Mouse (Mus musculus) liver, embryonic 12.5 days (tissue): ENCODE measurements around the gene Tpk1. TPM values are rescaled to one million over a fixed set of nuclear protein-coding genes. Genes with fewer than 3 reads are reported as not detected.

Source experiments
- ATAC-seq: fragments of 200-750 bp; cut with Nextera tagmentation; 2 replicates; pipeline ENCODE4 v1.8.0; 2017; ENCODE audit warnings: moderate number of reproducible peaks, mild to moderate bottlenecking, moderate library complexity
- H3K27ac ChIP-seq: fragments of 300-500 bp; sonication (generic); 2 replicates; pipeline ENCODE4 v1.5.1; 2016; ENCODE audit warnings: mild to moderate bottlenecking
- H3K27me3 ChIP-seq: fragments of 300-500 bp; sonication (generic); replicated peaks from 2 replicates; pipeline ENCODE4 v1.6.1; 2016; ENCODE audit warnings: mild to moderate bottlenecking, moderate library complexity
- H3K36me3 ChIP-seq: fragments of 300-500 bp; sonication (generic); 2 replicates; pipeline ENCODE4 v1.6.1; 2016; ENCODE audit warnings: mild to moderate bottlenecking, moderate library complexity
- H3K4me1 ChIP-seq: fragments of 300-500 bp; sonication (generic); 2 replicates; pipeline ENCODE4 v1.6.1; 2016
- H3K4me2 ChIP-seq: fragments of 300-500 bp; sonication (generic); 2 replicates; pipeline ENCODE4 v1.6.1; 2016; ENCODE audit warnings: mild to moderate bottlenecking, moderate library complexity
- H3K4me3 ChIP-seq: fragments of 300-500 bp; sonication (generic); 2 replicates; pipeline ENCODE4 v1.5.1; 2016; ENCODE audit warnings: mild to moderate bottlenecking, moderate library complexity
- H3K9ac ChIP-seq: fragments of 300-500 bp; sonication (generic); 2 replicates; pipeline ENCODE4 v1.6.1; 2016; ENCODE audit warnings: mild to moderate bottlenecking, moderate library complexity
- H3K9me3 ChIP-seq: fragments of 300-500 bp; sonication (generic); replicated peaks from 2 replicates; pipeline ENCODE4 v1.6.1; 2016; ENCODE audit warnings: mild to moderate bottlenecking, moderate library complexity
- WGBS: fragments of 180-500 bp; shearing (Covaris S2); methylation state at CpG from one replicate; pipeline ENCODE4 v1.1.7; 2016; ENCODE audit not compliant: insufficient replicate concordance; 5-methylcytosine and 5-hydroxymethylcytosine counted together
- polyA plus RNA-seq: library from polyadenylated mRNA; unstranded; fragments of >200 nt; fragmentation: Nextera tagmentation; extraction: Ambion mirVana; gene quantifications from 2 replicates; pipeline ENCODE4 v1.2.1, GENCODE M21; 2016

Gene Tpk1
- polyA plus RNA-seq, 1 experiment from 2014 or later: 8.0 TPM

DNA sequence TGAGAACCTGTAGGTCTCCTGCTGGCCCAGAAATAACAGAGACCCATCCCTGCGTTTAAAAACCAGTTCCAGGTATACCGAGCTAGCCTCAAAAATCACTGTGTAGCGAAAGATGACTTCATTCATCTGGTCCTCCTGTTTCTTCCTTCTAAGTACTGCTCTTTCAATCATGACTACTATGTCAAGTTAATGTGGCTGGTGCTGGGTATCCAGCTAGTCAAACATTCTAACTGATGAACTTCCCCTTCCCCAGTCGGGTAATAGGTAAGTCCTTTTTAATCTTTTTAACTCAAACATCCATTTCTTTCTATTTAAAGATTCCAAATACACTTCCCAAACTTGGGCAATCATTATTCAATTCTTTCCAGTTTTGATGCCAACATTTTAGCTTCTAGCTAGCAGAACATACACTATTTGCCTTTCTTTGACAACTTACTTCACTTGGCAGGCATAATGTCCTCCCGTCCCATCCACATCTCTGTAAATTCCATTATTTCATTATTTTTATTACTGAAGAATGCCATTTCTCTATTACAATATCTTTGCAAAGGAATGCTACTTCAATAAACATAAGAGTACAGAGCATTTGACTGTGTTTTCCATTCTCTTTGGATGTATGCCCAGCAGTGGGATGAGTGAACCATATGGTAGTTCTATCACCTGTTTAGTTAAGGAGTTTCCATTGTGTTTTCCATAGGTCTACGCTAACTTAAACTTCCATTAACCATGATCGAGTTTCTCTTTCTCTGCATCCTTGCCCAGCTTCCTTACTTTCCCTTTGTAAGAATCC is 728 bp upstream of the Tpk1 start:
- Histone ChIP-seq H3K27ac (peak overlapping the region; percentile 87), H3K9me3 (no peaks in the 10 kb centered on the region), H3K9ac (peak overlapping the region; percentile 86), H3K4me1 (peaks cover 43% of the 10 kb centered on the region), H3K4me2 (peak overlapping the region; percentile 76), H3K4me3 (peak overlapping the region; percentile 85), H3K36me3 (no peaks in the 10 kb centered on the region), H3K27me3 (no peaks in the 10 kb centered on the region)
- no peak for ATAC-seq
- 76% methylated on average over 7 of the region's 7 CpGs for WGBS

DNA sequence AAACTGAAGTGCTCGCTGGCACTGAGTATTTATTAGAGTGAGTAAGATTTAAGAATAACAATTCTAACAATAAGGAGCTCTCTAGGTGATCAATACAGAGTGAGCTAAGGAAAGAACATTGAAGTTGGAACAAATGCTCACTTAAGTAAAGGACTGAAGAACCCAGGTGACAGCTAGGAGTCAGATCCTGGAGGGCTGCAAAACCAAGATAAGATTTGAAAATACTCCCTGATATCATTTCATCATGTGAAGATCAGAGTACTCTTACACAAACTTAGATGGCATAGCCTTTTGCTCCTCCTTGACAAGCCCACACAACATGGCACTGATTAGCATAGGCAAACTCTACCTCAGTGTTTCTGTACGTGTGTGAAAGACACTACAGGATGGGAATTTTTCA is 4.3 kb downstream of the Tpk1 start:
- Histone ChIP-seq H3K4me3 (no peak overlapping the region), H3K27me3 (no peaks in the 10 kb centered on the region), H3K27ac (0 out of 2 replicates have a peak overlapping the region, but pooled peaks have one; percentile 10), H3K4me1 (peaks cover 70% of the 10 kb centered on the region), H3K9ac (no peak overlapping the region), H3K36me3 (peaks cover 7% of the 10 kb centered on the region), H3K9me3 (no peaks in the 10 kb centered on the region), H3K4me2 (no peak overlapping the region)
- no peak for ATAC-seq
- 62% methylated on average over 2 of the region's 2 CpGs for WGBS

DNA sequence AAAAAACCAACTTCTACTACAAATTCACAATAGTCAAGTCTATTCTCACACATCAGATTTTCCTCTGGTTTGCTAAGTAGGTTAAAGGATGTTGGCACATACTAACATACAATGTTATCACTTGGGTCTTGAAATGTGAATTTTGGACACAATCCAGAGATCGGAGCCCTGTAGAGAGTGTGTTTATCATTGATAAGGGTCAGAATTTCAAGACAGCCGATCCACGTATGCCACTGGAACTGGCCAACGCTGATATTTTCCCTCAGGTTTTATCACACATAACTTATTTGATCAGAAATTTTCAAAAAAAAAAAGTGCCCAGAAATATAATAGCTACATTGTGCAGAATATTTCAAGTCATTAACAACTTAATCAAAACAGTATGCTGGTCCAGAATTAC is 7.8 kb downstream of the Tpk1 start:
- peak overlapping the region; percentile 49 for H3K4me2 ChIP-seq
- H3K27ac ChIP-seq: peak overlapping the region; percentile 76
- no peaks in the 10 kb centered on the region for H3K27me3 ChIP-seq
- H3K9ac ChIP-seq: no peak overlapping the region
- no peaks in the 10 kb centered on the region for H3K9me3 ChIP-seq
- peak; percentile 95 for ATAC-seq
- peaks cover 56% of the 10 kb centered on the region for H3K4me1 ChIP-seq
- 23% methylated on average over 4 of the region's 4 CpGs for WGBS
- peaks cover 7% of the 10 kb centered on the region for H3K36me3 ChIP-seq
- no peak overlapping the region for H3K4me3 ChIP-seq

DNA sequence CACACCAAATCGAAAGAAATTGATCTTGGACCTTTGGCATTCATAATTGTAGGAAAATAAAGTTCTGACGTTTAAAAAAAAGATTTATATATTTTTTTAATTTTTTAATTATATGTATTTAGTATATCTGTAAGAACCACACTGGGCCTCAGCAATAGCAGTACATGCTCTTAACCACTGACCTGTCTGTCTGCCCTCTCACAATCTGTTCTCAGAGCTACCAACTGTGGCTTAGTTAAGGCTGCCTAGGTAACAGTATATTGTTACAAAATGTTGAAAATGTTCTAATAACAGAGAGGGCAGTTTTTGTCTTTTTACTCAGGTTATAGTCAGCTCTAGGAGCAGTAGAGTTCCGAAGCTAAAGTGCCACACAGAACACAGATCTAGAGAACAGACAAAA is 8.2 kb downstream of the Tpk1 start:
- H3K27ac ChIP-seq: peak overlapping the region; percentile 76
- ATAC-seq: peak; percentile 55
- no peak overlapping the region for H3K9ac ChIP-seq
- no peaks in the 10 kb centered on the region for H3K9me3 ChIP-seq
- H3K27me3 ChIP-seq: no peaks in the 10 kb centered on the region
- no peak overlapping the region for H3K4me3 ChIP-seq
- peaks cover 7% of the 10 kb centered on the region for H3K36me3 ChIP-seq
- H3K4me2 ChIP-seq: peak overlapping the region; percentile 49
- H3K4me1 ChIP-seq: peaks cover 52% of the 10 kb centered on the region
- WGBS: 66% methylated on average over 3 of the region's 3 CpGs

DNA sequence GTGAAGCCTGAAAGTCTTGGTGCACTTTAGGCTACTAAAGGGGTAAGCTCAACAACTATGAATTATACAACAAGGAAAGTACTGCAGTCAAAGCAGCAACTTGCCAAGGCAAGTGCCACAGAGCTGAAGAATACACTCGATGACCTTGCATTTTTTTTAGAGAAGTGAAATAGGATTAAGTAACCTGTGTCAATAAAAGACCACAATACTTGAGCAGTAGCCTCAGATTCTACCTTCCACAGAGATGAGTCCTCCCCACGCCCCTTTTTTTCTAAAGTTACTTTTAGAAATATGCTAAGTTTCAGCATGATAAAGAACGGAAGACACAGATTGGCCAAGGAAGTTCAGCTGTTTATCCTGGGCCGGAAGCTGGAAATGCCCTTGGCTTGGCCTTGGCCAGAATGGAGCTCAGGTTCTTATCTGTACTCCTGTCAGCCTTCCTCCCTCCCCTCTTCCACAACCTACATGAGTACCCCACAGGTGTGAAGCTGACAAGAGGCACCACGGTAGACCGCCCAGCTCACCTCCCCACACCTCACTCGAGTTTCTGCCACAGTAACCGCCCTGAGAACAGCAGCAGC is 11.1 kb downstream of the Tpk1 start:
- H3K27ac ChIP-seq: no peak overlapping the region
- H3K9me3 ChIP-seq: no peaks in the 10 kb centered on the region
- 65% methylated on average over 8 of the region's 8 CpGs for WGBS
- no peak overlapping the region for H3K4me2 ChIP-seq
- no peak overlapping the region for H3K4me3 ChIP-seq
- H3K9ac ChIP-seq: no peak overlapping the region
- H3K36me3 ChIP-seq: peaks cover 4% of the 10 kb centered on the region
- no peak for ATAC-seq
- H3K27me3 ChIP-seq: no peaks in the 10 kb centered on the region
- peaks cover 28% of the 10 kb centered on the region for H3K4me1 ChIP-seq

DNA sequence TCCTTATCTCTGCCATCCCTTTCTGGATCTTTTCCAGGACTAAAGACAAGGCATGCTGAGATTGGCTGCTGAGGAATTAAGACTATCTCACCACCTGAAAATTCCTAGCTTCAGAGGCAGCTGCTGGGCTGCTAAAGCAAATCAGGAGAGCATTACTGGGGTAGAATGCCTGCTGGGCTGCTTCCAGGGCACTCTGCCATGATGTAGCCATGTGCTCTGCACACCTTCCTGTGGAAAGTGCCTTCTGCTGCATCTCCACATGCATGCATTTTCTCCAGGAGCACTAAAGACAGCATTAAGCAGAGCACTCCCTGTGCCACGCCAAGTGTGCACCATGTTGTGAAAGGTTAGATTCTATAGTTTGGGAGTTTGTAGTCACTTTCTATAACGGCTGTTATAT is 16.6 kb downstream of the Tpk1 start:
- Histone ChIP-seq H3K36me3 (no peaks in the 10 kb centered on the region), H3K4me3 (no peak overlapping the region), H3K4me2 (no peak overlapping the region), H3K4me1 (no peaks in the 10 kb centered on the region), H3K9ac (no peak overlapping the region), H3K27ac (no peak overlapping the region), H3K9me3 (no peaks in the 10 kb centered on the region), H3K27me3 (no peaks in the 10 kb centered on the region)
- no peak for ATAC-seq
- 73% methylated on average over 2 of the region's 2 CpGs for WGBS

DNA sequence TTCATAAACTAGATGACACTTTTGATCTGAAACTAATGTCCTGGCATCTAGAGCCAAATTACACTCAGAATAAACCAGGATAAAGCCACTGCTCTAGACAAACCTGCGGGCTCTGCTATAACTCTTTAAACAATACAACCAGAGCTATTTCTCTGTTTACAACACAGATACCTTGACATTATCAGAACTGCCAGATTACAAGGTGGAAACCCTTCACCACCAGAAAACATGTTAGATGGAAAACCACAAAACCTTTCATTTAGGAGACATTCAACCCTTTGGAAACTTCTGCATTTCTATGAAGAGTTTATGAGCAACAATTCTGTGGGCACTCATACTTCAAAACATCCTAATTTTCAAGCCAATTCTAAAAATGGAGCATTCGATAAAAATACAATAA is 20.4 kb downstream of the Tpk1 start:
- Histone ChIP-seq H3K36me3 (no peaks in the 10 kb centered on the region), H3K4me2 (no peak overlapping the region), H3K27me3 (no peaks in the 10 kb centered on the region), H3K9me3 (no peaks in the 10 kb centered on the region), H3K27ac (no peak overlapping the region), H3K4me1 (no peaks in the 10 kb centered on the region), H3K4me3 (no peak overlapping the region), H3K9ac (no peak overlapping the region)
- 56% methylated on average over 2 of the region's 2 CpGs for WGBS
- ATAC-seq: no peak

DNA sequence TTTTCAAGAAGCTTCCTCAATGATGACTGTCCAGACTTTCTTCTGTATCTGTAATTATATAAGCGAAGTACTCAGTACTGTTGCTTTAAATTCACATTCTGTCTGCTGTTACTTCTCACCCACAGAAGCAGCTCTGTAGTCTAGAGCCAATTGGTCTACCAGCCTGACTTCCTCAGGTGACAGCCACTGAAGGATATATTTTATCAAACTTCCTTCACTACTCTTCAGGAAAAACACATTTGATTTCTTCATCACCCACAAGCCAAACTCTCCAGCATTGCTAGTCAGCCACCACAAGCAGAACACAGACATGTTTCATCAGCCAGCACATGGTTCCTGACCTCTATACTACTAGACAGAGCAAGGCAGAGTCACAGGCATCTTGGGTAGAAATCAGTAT is 21.0 kb downstream of the Tpk1 start:
- Histone ChIP-seq H3K9me3 (no peaks in the 10 kb centered on the region), H3K9ac (no peak overlapping the region), H3K27ac (no peak overlapping the region), H3K4me1 (no peaks in the 10 kb centered on the region), H3K4me3 (no peak overlapping the region), H3K4me2 (no peak overlapping the region), H3K36me3 (no peaks in the 10 kb centered on the region), H3K27me3 (no peaks in the 10 kb centered on the region)
- ATAC-seq: no peak
- WGBS: 70% methylated on average over 1 of the region's 1 CpGs

DNA sequence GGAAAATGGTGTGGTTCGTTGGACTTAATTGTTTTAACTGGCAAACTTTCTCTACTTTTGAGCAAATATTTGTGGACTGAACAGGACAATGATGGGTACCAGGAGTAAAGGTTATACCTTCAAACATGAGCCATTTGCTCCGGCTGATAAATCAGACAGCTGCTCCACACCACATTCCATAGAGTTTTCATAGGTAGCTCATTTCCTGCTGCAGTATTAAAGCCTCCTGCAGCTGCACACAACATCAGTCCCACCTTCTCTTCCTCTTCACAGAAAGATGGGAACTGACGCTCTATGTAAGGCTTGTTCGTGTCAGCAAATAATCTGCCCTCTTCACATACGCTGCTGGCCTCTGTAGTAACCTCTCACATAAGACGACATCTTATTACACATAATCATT is 22.4 kb downstream of the Tpk1 start:
- Histone ChIP-seq H3K4me2 (no peak overlapping the region), H3K4me3 (no peak overlapping the region), H3K9me3 (no peaks in the 10 kb centered on the region), H3K4me1 (no peaks in the 10 kb centered on the region), H3K9ac (no peak overlapping the region), H3K36me3 (no peaks in the 10 kb centered on the region), H3K27ac (no peak overlapping the region), H3K27me3 (no peaks in the 10 kb centered on the region)
- WGBS: 77% methylated on average over 6 of the region's 6 CpGs
- no peak for ATAC-seq

DNA sequence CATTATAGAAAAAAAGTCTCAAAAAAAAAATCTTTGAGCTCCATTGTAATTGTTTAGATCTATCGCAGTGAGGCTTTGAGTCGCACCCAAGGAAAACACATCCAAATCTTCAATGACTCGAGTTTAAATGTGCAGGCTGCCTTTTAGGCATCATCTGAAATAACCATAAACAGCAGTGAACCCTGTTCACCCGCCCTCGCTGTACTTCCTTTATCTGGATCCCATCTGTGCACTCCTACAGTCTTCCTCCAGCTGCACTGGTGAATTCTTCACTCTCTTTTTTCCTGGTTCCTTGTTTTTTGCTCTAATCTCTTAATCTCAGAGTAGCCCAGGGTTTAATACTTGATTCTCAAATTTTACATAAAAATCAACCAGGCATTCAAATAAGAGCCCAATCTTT is 23.7 kb downstream of the Tpk1 start:
- Histone ChIP-seq H3K27me3 (no peaks in the 10 kb centered on the region), H3K27ac (no peak overlapping the region), H3K9ac (no peak overlapping the region), H3K4me2 (no peak overlapping the region), H3K4me1 (no peaks in the 10 kb centered on the region), H3K9me3 (no peaks in the 10 kb centered on the region), H3K36me3 (no peaks in the 10 kb centered on the region), H3K4me3 (no peak overlapping the region)
- no peak for ATAC-seq
- WGBS: 59% methylated on average over 5 of the region's 5 CpGs

DNA sequence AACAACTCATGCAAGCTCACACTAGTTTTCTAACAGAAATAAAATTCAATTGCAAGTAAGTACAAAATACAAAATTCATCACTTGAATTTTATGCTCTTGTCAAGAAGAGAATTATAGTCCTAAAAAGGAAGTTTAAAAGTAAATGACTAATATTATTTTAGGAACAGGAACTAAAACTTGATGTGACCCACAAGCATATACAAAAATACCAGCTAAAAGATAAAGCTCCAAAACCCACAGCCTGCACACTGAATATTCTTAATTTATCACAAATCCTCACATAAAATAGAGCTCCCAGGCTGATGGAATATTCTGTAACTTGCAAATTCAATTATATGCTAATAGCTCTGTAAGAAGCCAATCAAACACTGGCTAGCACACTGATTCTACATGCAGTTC is 25.5 kb downstream of the Tpk1 start:
- Histone ChIP-seq H3K27ac (no peak overlapping the region), H3K4me3 (no peak overlapping the region), H3K9me3 (no peaks in the 10 kb centered on the region), H3K27me3 (no peaks in the 10 kb centered on the region), H3K4me1 (no peaks in the 10 kb centered on the region), H3K4me2 (no peak overlapping the region), H3K36me3 (no peaks in the 10 kb centered on the region), H3K9ac (no peak overlapping the region)
- ATAC-seq: no peak

DNA sequence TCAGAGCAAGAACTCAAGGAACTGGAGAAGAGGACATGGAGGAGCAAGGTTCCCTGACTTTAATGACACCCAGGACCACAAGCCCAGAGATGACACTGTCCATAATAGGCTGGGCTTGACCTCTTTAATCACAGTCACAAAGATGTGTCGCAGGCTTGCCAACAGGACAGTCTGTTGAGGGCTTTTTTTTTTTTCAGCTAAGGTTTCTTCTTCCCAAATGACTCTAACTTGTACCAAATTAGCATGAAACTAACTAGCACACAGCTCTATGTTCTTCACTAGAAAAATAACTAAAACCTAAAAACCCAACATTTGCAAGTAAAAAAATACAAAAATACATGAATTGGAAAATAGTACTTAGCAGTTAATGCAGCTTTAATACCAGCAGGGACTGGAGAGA is 27.2 kb downstream of the Tpk1 start:
- 71% methylated on average over 1 of the region's 1 CpGs for WGBS
- Histone ChIP-seq H3K27ac (no peak overlapping the region), H3K4me3 (no peak overlapping the region), H3K4me1 (no peaks in the 10 kb centered on the region), H3K36me3 (no peaks in the 10 kb centered on the region), H3K27me3 (no peaks in the 10 kb centered on the region), H3K9ac (no peak overlapping the region), H3K9me3 (no peaks in the 10 kb centered on the region), H3K4me2 (no peak overlapping the region)
- ATAC-seq: no peak

DNA sequence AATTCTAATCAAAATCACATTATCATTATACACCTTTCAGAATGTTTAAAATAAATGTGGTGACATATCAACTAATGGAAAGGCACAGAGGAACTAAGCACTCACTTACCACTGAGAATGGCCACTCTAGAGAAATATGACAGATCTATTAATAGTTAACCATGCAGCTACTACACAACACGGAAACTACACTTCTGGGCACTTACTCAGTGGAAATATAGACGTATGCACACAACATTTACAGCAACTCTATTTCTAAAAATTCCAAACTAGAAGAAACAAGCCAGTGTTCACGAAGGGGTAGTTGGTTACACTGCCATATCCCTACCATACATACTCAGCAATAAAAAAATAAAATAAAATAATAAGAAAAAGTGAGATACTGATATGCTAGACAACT is 28.0 kb downstream of the Tpk1 start:
- H3K4me1 ChIP-seq: no peaks in the 10 kb centered on the region
- no peak overlapping the region for H3K4me3 ChIP-seq
- ATAC-seq: no peak
- no peak overlapping the region for H3K27ac ChIP-seq
- no peak overlapping the region for H3K9ac ChIP-seq
- H3K27me3 ChIP-seq: no peaks in the 10 kb centered on the region
- no peak overlapping the region for H3K4me2 ChIP-seq
- WGBS: 75% methylated on average over 3 of the region's 3 CpGs
- H3K9me3 ChIP-seq: no peaks in the 10 kb centered on the region
- H3K36me3 ChIP-seq: no peaks in the 10 kb centered on the region
